Mouse (Mus musculus) limb, embryonic 15.5 days (tissue): ENCODE measurements around the gene Vmn1r54. TPM values are rescaled to one million over a fixed set of nuclear protein-coding genes. Genes with fewer than 3 reads are reported as not detected.

Experiments used
- ATAC-seq: fragments of 200-750 bp; cut with Nextera tagmentation; 2 replicates; pipeline ENCODE4 v1.8.0; 2017; ENCODE audit warnings: low read depth, moderate TSS enrichment; ENCODE audit not compliant: insufficient number of reproducible peaks, low FRiP score, low TSS enrichment
- H3K27ac ChIP-seq: fragments of 300-500 bp; sonication (generic); 2 replicates; pipeline ENCODE4 v1.5.1; 2015; ENCODE audit warnings: moderate library complexity, mild to moderate bottlenecking, inconsistent platforms
- H3K27me3 ChIP-seq: fragments of 300-500 bp; sonication (generic); 2 replicates; pipeline ENCODE4 v1.6.1; 2015; ENCODE audit warnings: inconsistent platforms
- H3K36me3 ChIP-seq: fragments of 300-500 bp; sonication (generic); 2 replicates; pipeline ENCODE4 v1.6.1; 2015; ENCODE audit warnings: inconsistent platforms
- H3K4me1 ChIP-seq: fragments of 300-500 bp; sonication (generic); 2 replicates; pipeline ENCODE4 v1.6.1; 2015; ENCODE audit warnings: inconsistent platforms
- H3K4me2 ChIP-seq: fragments of 300-500 bp; sonication (generic); 2 replicates; pipeline ENCODE4 v1.6.1; 2015; ENCODE audit warnings: mild to moderate bottlenecking, inconsistent platforms
- H3K4me3 ChIP-seq: fragments of 300-500 bp; sonication (generic); 2 replicates; pipeline ENCODE4 v1.5.1; 2015; ENCODE audit warnings: mild to moderate bottlenecking, inconsistent platforms
- H3K9ac ChIP-seq: fragments of 300-500 bp; sonication (generic); 2 replicates; pipeline ENCODE4 v1.6.1; 2015; ENCODE audit warnings: inconsistent platforms
- H3K9me3 ChIP-seq: fragments of 300-500 bp; sonication (generic); 2 replicates; pipeline ENCODE4 v1.6.1; 2016; ENCODE audit warnings: inconsistent platforms
- WGBS: fragments of 180-500 bp; shearing (Covaris S2); methylation state at CpG from one replicate; pipeline ENCODE4 v1.1.7; 2015; 5-methylcytosine and 5-hydroxymethylcytosine counted together
- polyA plus RNA-seq: library from polyadenylated mRNA; unstranded; fragments of >200 nt; fragmentation: Nextera tagmentation; extraction: Ambion mirVana; gene quantifications from 2 replicates; pipeline ENCODE4 v1.2.1, GENCODE M21; 2015

Vmn1r54 gene
- polyA plus RNA-seq, 1 experiment from 2014 or later = not detected

- H3K4me3 ChIP-seq = no peak overlapping the region
- H3K36me3 ChIP-seq = no peaks in the 10 kb centered on the region
- H3K9me3 ChIP-seq = no peaks in the 10 kb centered on the region
- no peak overlapping the region for H3K4me2 ChIP-seq
- H3K4me1 ChIP-seq = no peaks in the 10 kb centered on the region
- ATAC-seq = no peak
- H3K9ac ChIP-seq = no peak overlapping the region
- 47% methylated on average over 2 of the region's 2 CpGs for WGBS
- H3K27ac ChIP-seq = no peak overlapping the region
- H3K27me3 ChIP-seq = no peaks in the 10 kb centered on the region
These were observed 71.6 kb downstream of the Vmn1r54 start for GRCm38 (mm10) chr6:90317510-90318258.

GRCm38 (mm10) chr6:90319019-90319418, 72.9 kb downstream of the Vmn1r54 start:
- no peaks in the 10 kb centered on the region for H3K36me3 ChIP-seq
- H3K27ac ChIP-seq = no peak overlapping the region
- no peak overlapping the region for H3K4me2 ChIP-seq
- 88% methylated on average over 2 of the region's 2 CpGs for WGBS
- H3K9ac ChIP-seq = no peak overlapping the region
- no peaks in the 10 kb centered on the region for H3K4me1 ChIP-seq
- H3K9me3 ChIP-seq = no peaks in the 10 kb centered on the region
- no peaks in the 10 kb centered on the region for H3K27me3 ChIP-seq
- no peak overlapping the region for H3K4me3 ChIP-seq
- ATAC-seq = no peak

- no peaks in the 10 kb centered on the region for H3K4me1 ChIP-seq
- H3K27ac ChIP-seq = no peak overlapping the region
- WGBS = 65% methylated on average over 7 of the region's 7 CpGs
- H3K36me3 ChIP-seq = no peaks in the 10 kb centered on the region
- no peak overlapping the region for H3K4me2 ChIP-seq
- no peak overlapping the region for H3K9ac ChIP-seq
- no peaks in the 10 kb centered on the region; the same call in 1 of the 2 replicates for H3K27me3 ChIP-seq
- no peak for ATAC-seq
- no peaks in the 10 kb centered on the region for H3K9me3 ChIP-seq
- H3K4me3 ChIP-seq = no peak overlapping the region
These were observed 73.5 kb downstream of the Vmn1r54 start for GRCm38 (mm10) chr6:90319475-90320191.

GRCm38 (mm10) chr6:90320429-90320828, 74.3 kb downstream of the Vmn1r54 start:
- H3K36me3 ChIP-seq = no peaks in the 10 kb centered on the region
- no peak overlapping the region for H3K9ac ChIP-seq
- 87% methylated on average over 5 of the region's 5 CpGs for WGBS
- H3K4me1 ChIP-seq = peaks cover 4% of the 10 kb centered on the region
- ATAC-seq = no peak
- H3K27me3 ChIP-seq = peaks cover 7% of the 10 kb centered on the region
- no peak overlapping the region for H3K4me2 ChIP-seq
- H3K27ac ChIP-seq = no peak overlapping the region
- H3K9me3 ChIP-seq = no peaks in the 10 kb centered on the region
- no peak overlapping the region for H3K4me3 ChIP-seq

Other genes starting within 250 kb of the Vmn1r54 start
- not detected in 2 replicates for gene Vmn1r47, start 230.2 kb upstream of the Vmn1r54 start, polyA plus RNA-seq
- not detected in 2 replicates for gene Vmn1r48, start 209.5 kb upstream of the Vmn1r54 start, polyA plus RNA-seq
- gene Vmn1r49, start 167.8 kb upstream of the Vmn1r54 start, polyA plus RNA-seq = not detected in 2 replicates
- not detected in 2 replicates for gene Vmn1r50, start 144.9 kb upstream of the Vmn1r54 start, polyA plus RNA-seq
- gene Vmn1r51, start 123.7 kb upstream of the Vmn1r54 start, polyA plus RNA-seq = not detected in 2 replicates
- not detected in 2 replicates for gene Vmn1r52, start 71.5 kb upstream of the Vmn1r54 start, polyA plus RNA-seq
- gene V1ra8, start 43.5 kb upstream of the Vmn1r54 start, polyA plus RNA-seq = not detected in 2 replicates
- gene Vmn1r53, start 21.9 kb upstream of the Vmn1r54 start, polyA plus RNA-seq = not detected in 2 replicates
- gene BC048671, start 54.9 kb downstream of the Vmn1r54 start, polyA plus RNA-seq = not detected in 2 replicates
- 1.1 and 1.9 TPM in 2 replicates for gene Chst13, start 78.9 kb downstream of the Vmn1r54 start, polyA plus RNA-seq
- gene Uroc1, start 87.0 kb downstream of the Vmn1r54 start, polyA plus RNA-seq = 0.36 and 0.37 TPM in 2 replicates
- 6.7 and 8.9 TPM in 2 replicates for gene Zxdc, start 123.2 kb downstream of the Vmn1r54 start, polyA plus RNA-seq
- 0.44 and 1.0 TPM in 2 replicates for gene Cfap100, start 182.5 kb downstream of the Vmn1r54 start, polyA plus RNA-seq
- gene Klf15, start 216.3 kb downstream of the Vmn1r54 start, polyA plus RNA-seq = 5.9 and 6.0 TPM in 2 replicates
- 1.9 and 2.7 TPM in 2 replicates for gene Aldh1l1, start 240.1 kb downstream of the Vmn1r54 start, polyA plus RNA-seq